Mouse (Mus musculus) hindbrain, postnatal 0 days (tissue): ENCODE results near the gene Ifitm3. TPM values are rescaled to one million over a fixed set of nuclear protein-coding genes. Genes with fewer than 3 reads are reported as not detected.
A peak's percentile ranks its signal among the peaks of the same experiment; 100 is the strongest.

Experiments
- ATAC-seq: fragments of 200-750 bp; cut with Nextera tagmentation; 2 replicates; pipeline ENCODE4 v1.8.0; 2017; ENCODE audit warnings: mild to moderate bottlenecking, moderate TSS enrichment, moderate library complexity
- DNase-seq: peaks from one replicate; pipeline ENCODE4 v3.0.0-alpha.2; 2015; ENCODE audit warnings: low spot score
- H3K27ac ChIP-seq: fragments of 300-500 bp; sonication (generic); 2 replicates; pipeline ENCODE4 v1.5.1; 2014; ENCODE audit warnings: mild to moderate bottlenecking
- H3K27me3 ChIP-seq: fragments of 300-500 bp; sonication (generic); 2 replicates; pipeline ENCODE4 v1.6.1; 2014; ENCODE audit warnings: low read length, mixed read lengths; ENCODE audit not compliant: insufficient read depth
- H3K36me3 ChIP-seq: fragments of 300-500 bp; sonication (generic); 2 replicates; pipeline ENCODE4 v1.6.1; 2014; ENCODE audit warnings: low read length, mixed read lengths; ENCODE audit not compliant: insufficient read depth
- H3K4me1 ChIP-seq: fragments of 300-500 bp; sonication (generic); 2 replicates; pipeline ENCODE4 v1.6.1; 2014; ENCODE audit warnings: antibody characterized with exemption, low read length, mixed read lengths; ENCODE audit not compliant: insufficient read depth
- H3K4me2 ChIP-seq: fragments of 300-500 bp; sonication (generic); 2 replicates; pipeline ENCODE4 v1.6.1; 2014; ENCODE audit warnings: low read depth, mild to moderate bottlenecking, low read length, moderate library complexity, mixed read lengths
- H3K4me3 ChIP-seq: fragments of 300-500 bp; sonication (generic); 2 replicates; pipeline ENCODE4 v1.5.1; 2014; ENCODE audit warnings: low read length
- H3K9ac ChIP-seq: fragments of 300-500 bp; sonication (generic); replicated peaks from 2 replicates; pipeline ENCODE4 v1.6.1; 2014; ENCODE audit warnings: mild to moderate bottlenecking, low read length, moderate library complexity, mixed read lengths
- H3K9me3 ChIP-seq: fragments of 300-500 bp; sonication (generic); 2 replicates; pipeline ENCODE4 v1.6.1; 2016; ENCODE audit warnings: low read length, mixed read lengths
- CTCF ChIP-seq: IDR thresholded peaks from 2 replicates; pipeline ENCODE4 v1.5.1; 2016; ENCODE audit warnings: antibody characterized with exemption, control low read depth, low read depth
- WGBS: fragments of 180-500 bp; shearing (Covaris S2); extraction: QIAGEN DNeasy Blood & Tissue Kit; methylation state at CpG from one replicate; pipeline ENCODE4 v1.1.7; 2014; 5-methylcytosine and 5-hydroxymethylcytosine counted together
- polyA plus RNA-seq: library from polyadenylated mRNA; unstranded; fragments of >200 nt; fragmentation: Nextera tagmentation; extraction: Ambion mirVana; gene quantifications from 2 replicates; pipeline ENCODE4 v1.2.1, GENCODE M21; 2015
- total RNA-seq: library from RNA; depleted of rRNA; stranded (reverse); fragments of >200 nt; gene quantifications from 2 replicates; pipeline ENCODE4 v1.2.3, GENCODE M21; 2014

The Ifitm3 gene
- total and polyA plus RNA-seq, 2 experiments from 2014 or later = 29.3 to 92.8 TPM

DNA sequence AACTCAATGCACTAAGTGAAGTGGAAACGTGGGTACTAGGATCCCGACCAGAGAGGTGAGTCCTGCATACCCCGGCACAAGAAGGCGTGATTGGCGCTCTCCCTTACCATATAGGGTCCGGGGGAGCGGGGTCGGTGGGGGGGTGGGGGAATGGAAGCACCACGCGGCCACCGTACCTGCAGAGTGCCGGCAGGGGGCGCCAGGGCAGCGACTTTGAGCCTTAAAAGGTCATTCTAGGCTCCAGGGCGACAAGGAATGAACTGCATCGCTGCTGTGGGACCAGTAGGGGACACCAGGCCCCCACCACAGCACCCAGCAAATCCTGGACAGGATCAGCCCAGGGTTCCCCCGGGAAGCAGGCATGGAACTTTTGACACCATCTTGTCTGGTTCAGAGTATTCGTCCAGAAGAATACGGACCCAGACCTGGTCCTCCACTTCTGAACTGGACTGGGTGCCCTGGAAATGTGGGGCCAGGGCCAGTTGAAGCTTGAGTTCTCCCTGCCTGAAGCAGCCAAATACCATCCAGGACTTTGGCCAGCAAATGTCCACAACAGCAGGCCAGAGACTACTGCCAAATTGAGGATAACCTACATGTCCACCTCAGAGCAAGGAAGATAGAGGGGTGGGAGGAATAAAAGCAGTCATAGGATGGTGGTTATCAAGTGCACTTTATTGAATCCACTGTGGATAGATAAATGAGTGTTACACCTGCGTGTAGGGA lies 1.5 kb downstream of the Ifitm3 start:
- Histone ChIP-seq H3K27ac (no peak overlapping the region), H3K27me3 (no peaks in the 10 kb centered on the region), H3K36me3 (no peaks in the 10 kb centered on the region), H3K9me3 (no peaks in the 10 kb centered on the region), H3K4me3 (no peak overlapping the region), H3K4me2 (peak overlapping the region; percentile 36), H3K9ac (no peak overlapping the region), H3K4me1 (no peaks in the 10 kb centered on the region)
- DNase-seq = peak; percentile 65
- 8% methylated on average over 20 of the region's 20 CpGs for WGBS
- peak; percentile 83 for ATAC-seq
- TF ChIP-seq CTCF = peak; percentile 77

DNA sequence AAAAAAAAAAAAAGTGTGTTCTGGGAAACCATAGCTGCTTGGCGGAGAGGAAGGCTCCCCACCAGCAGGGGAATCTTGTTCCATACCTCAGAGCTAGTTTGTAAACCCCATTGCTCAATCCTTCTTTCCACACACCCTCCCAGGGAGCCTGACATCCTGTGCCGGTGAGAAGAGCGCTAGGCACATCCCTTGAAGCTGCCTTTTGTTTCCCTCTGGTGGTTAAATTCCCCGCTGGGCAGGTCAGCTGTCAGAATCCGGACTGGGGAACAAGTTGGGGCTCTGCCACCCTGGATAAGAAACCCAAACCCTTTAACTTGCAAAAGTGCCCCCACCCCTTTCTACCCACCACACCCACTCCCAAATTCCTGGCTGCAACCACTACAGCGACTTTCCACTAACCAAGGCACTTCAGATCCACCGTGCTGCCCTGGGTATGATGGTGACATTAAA lies 2.2 kb downstream of the Ifitm3 start:
- no peak overlapping the region for H3K27ac ChIP-seq
- WGBS = 8% methylated on average over 7 of the region's 7 CpGs

DNA sequence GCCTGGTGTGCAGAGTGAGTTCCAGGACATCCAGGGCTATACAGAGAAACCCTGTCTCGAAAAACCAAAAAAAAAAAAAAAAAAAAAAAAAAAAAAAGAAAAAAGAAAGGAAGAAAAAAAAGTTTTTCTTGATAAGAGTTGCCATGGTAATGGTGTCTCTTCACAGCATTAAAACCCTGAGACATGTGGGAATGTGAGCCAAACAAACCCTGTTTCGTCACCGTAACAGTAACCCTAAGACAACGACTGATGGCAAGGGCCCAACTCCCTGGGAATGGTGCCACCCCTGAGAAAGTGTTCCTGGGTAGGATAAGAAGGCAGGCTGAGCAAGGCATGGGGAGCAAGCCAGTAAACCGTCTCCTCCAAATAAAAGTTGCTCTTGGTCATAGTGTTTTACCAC lies 3.7 kb downstream of the Ifitm3 start:
- H3K9ac ChIP-seq = no peak overlapping the region
- TF ChIP-seq CTCF = no peak
- no peaks in the 10 kb centered on the region for H3K4me1 ChIP-seq
- DNase-seq (no peak), ATAC-seq (no peak)
- no peaks in the 10 kb centered on the region for H3K27me3 ChIP-seq
- H3K27ac ChIP-seq = no peak overlapping the region
- no peaks in the 10 kb centered on the region for H3K36me3 ChIP-seq
- H3K4me2 ChIP-seq = no peak overlapping the region
- H3K9me3 ChIP-seq = no peaks in the 10 kb centered on the region
- whole genome bisulfite sequencing = 47% methylated on average over 5 of the region's 5 CpGs
- no peak overlapping the region for H3K4me3 ChIP-seq

More for the DNA sequence above, 2.2 kb downstream of the Ifitm3 start:
- TF ChIP-seq CTCF = peak; percentile 17; the same call in 1 of the 2 replicates
- H3K4me1 ChIP-seq = no peaks in the 10 kb centered on the region
- ATAC-seq = no peak
- no peak overlapping the region for H3K9ac ChIP-seq
- no peak overlapping the region for H3K4me3 ChIP-seq
- no peaks in the 10 kb centered on the region for H3K9me3 ChIP-seq
- H3K4me2 ChIP-seq = 0 out of 2 replicates have a peak overlapping the region, but pooled peaks have one; percentile 27
- H3K36me3 ChIP-seq = no peaks in the 10 kb centered on the region
- H3K27me3 ChIP-seq = no peaks in the 10 kb centered on the region
- DNase-seq = no peak

DNA sequence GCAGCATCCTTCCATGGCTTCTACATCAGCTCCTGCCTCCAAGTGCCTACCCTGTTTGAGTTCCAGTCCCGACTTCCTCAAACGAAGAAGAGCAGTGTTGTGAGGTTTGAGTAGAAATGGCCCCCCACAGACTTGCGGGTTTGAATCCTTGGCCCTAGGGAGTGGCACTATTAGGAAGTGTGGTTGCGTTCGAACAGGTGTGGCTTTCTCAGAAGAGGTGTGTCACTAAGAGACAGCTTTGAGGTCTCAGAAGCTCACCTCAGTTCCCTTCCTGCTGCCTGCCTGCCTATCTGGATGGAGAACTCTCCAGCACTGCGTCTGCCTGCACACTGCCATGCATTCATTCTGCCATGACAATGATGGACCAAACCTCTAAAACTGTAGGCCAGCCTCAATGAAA lies 4.1 kb downstream of the Ifitm3 start:
- TF ChIP-seq CTCF = no peak
- Histone ChIP-seq H3K27me3 (no peaks in the 10 kb centered on the region), H3K4me3 (no peak overlapping the region), H3K4me2 (no peak overlapping the region), H3K36me3 (no peaks in the 10 kb centered on the region), H3K4me1 (no peaks in the 10 kb centered on the region), H3K27ac (no peak overlapping the region), H3K9ac (no peak overlapping the region), H3K9me3 (no peaks in the 10 kb centered on the region)
- DNase-seq = no peak
- 87% methylated on average over 6 of the region's 6 CpGs for WGBS
- ATAC-seq = no peak

DNA sequence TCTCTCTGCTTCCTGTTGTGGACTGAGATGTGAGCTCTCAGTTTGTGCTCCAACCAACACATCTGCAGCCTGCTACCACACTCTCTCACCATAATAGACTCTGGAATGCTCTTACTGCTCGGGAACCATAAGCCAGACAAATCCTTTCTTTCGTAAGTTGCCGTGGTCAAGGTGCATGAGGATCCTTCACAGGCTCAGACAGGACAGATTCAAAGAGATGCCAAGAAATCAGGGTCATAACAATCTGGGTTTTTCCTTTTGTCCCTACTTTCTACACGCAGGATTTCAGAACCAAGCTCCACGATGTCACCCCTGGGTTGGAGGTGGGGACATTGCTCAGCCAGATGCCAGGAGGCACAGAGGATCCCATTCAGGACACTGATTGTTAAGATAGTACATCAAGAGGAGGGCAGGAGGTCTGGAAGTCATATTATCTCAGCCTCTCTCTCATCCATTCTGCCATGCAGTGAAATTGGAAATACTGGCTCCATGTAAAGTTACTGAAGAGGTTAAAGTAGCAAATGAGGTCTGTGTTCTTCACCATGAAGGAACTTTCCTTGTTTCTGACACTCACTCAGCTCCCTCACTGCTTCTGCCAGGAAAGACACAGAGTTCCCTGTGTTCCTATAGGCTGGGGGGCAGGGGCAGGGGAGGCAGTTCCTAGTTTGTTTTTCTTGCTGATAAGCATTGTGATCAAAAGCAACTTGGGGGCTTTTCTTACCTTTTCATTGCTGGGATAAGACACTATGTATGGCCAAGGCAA lies 7.1 kb downstream of the Ifitm3 start:
- H3K9me3 ChIP-seq = no peaks in the 10 kb centered on the region
- H3K4me1 ChIP-seq = no peaks in the 10 kb centered on the region
- WGBS = 84% methylated on average over 5 of the region's 5 CpGs
- no peak for TF ChIP-seq CTCF
- H3K36me3 ChIP-seq = no peaks in the 10 kb centered on the region
- H3K27me3 ChIP-seq = no peaks in the 10 kb centered on the region
- H3K27ac ChIP-seq = no peak overlapping the region
- H3K4me2 ChIP-seq = no peak overlapping the region
- DNase-seq (no peak), ATAC-seq (no peak)
- no peak overlapping the region for H3K4me3 ChIP-seq
- no peak overlapping the region for H3K9ac ChIP-seq

DNA sequence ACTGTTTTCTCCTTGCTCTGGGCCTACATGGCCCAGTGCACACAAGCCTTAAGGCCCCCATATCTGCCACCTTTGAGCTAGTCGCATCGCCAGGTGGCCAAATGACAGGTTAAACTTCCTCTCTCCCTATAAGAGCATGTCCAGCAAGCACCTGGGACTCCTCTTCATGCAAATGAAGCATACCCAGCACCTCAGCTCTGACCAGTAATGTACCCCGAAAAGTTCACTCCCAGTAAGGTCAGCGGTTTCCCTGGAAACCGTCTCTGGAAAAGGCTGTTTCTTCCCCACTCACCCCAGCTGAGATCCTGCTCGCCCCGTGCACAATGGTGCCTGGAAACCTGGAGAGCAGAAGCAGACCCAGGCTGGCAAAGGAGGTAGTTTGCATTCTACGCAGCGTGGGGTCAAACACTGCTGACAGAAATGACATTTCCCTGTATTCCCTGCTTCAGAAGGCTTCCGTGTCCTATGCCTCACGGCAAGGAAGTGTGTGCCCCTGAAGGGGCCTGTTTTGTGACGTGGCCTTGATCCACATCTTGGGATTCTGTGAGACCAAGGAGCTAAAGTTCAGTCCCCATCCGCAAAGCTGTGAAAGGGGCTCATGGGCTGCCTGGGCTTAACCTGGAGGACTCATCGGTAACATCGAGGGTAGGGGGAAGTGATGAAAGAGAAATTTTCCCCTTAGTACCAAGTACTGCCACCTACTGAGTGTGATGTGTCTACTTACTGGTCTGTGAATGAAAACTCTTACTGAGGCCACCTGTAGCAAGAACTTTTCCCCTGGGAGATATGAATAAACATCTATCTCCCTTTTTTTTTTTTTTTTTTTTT lies 9.5 kb downstream of the Ifitm3 start:
- Histone ChIP-seq H3K4me2 (no peak overlapping the region), H3K4me3 (no peak overlapping the region), H3K27me3 (no peaks in the 10 kb centered on the region), H3K9ac (no peak overlapping the region), H3K27ac (no peak overlapping the region), H3K4me1 (no peaks in the 10 kb centered on the region), H3K9me3 (no peaks in the 10 kb centered on the region), H3K36me3 (no peaks in the 10 kb centered on the region)
- no peak for ATAC-seq
- WGBS = 65% methylated on average over 15 of the region's 15 CpGs
- DNase-seq = no peak
- no peak for TF ChIP-seq CTCF
